Mouse (Mus musculus) G1E (cell line): ENCODE measurements around the gene Ptprg. TPM values are rescaled to one million over a fixed set of nuclear protein-coding genes. Genes with fewer than 3 reads are reported as not detected.

Experiments used
- ATAC-seq: 2 replicates; pipeline ENCODE4 v1.8.0; 2016; ENCODE audit warnings: mild to moderate bottlenecking; ENCODE audit not compliant: insufficient number of reproducible peaks, poor library complexity, low FRiP score, severe bottlenecking; ENCODE audit errors: extremely low read depth
- DNase-seq: peaks from one replicate; pipeline ENCODE4 v3.0.0; 2012; ENCODE audit warnings: low spot score
- H3K27me3 ChIP-seq: 2 replicates; pipeline ENCODE4 v1.6.1; 2012; ENCODE audit warnings: mild to moderate bottlenecking, low read length, inconsistent platforms; ENCODE audit not compliant: insufficient read depth
- H3K36me3 ChIP-seq: replicated peaks from 2 replicates; pipeline ENCODE3; 2012; ENCODE audit warnings: mild to moderate bottlenecking, inconsistent platforms
- H3K4me1 ChIP-seq: 2 replicates; pipeline ENCODE4 v1.6.1; 2012; ENCODE audit warnings: low read depth, low read length, inconsistent platforms, mixed read lengths; ENCODE audit not compliant: insufficient read depth
- H3K4me3 ChIP-seq: 2 replicates; pipeline ENCODE4 v1.5.1; 2012; ENCODE audit warnings: low read depth, mild to moderate bottlenecking, inconsistent platforms, low read length, moderate library complexity, mixed read lengths
- H3K9me3 ChIP-seq: replicated peaks from 2 replicates; pipeline ENCODE4 v1.6.1; 2012; ENCODE audit warnings: inconsistent platforms
- CTCF ChIP-seq: IDR thresholded peaks from 2 replicates; pipeline ENCODE4 v1.5.1; 2012; ENCODE audit warnings: low read depth, low read length, inconsistent platforms, mixed read lengths
- GATA1 ChIP-seq: IDR thresholded peaks from 2 replicates; pipeline ENCODE4 v1.6.1; 2012; ENCODE audit warnings: borderline replicate concordance, low read length, inconsistent platforms, mixed read lengths
- GATA2 ChIP-seq: IDR thresholded peaks from 2 replicates; pipeline ENCODE4 v1.6.1; 2012; ENCODE audit warnings: low read depth, low read length, inconsistent platforms, borderline replicate concordance
- POLR2AphosphoS5 ChIP-seq: IDR thresholded peaks from 2 replicates; pipeline ENCODE4 v1.6.1; 2012; ENCODE audit warnings: low read depth, low read length, inconsistent platforms; ENCODE audit not compliant: insufficient replicate concordance
- TAL1 ChIP-seq: conservative IDR thresholded peaks from 2 replicates; pipeline ENCODE4 v1.6.1; 2012; ENCODE audit warnings: low read depth, low read length, inconsistent platforms, mixed read lengths
- polyA plus RNA-seq: library from polyadenylated mRNA; stranded (reverse); fragments of >175 nt; gene quantifications from 2 replicates; pipeline ENCODE4 v1.2.3, GENCODE M21; 2012
- total RNA-seq, 2 experiments: library from RNA; stranded (forward) in 1 of 2; stranded (reverse) in 1 of 2; fragments of 200-1000 nt in 1 of 2; fragments of >200 nt in 1 of 2; fragmentation: Nextera tagmentation in 1 of 2; gene quantifications; 2 replicates each; pipeline ENCODE4 v1.2.3; 2014 to 2017

The Ptprg gene
- total and polyA plus RNA-seq, 3 experiments, result 0.05 TPM; not detected in 2

GRCm38 (mm10) chr14:11998464-11998863, 445.1 kb downstream of the Ptprg start:
- ATAC-seq, result no peak
- H3K4me1 ChIP-seq, result no peaks in the 10 kb centered on the region

GRCm38 (mm10) chr14:12004061-12004460, 450.7 kb downstream of the Ptprg start:
- TF ChIP-seq GATA1 (no peak), TAL1 (no peak), CTCF (no peak), POLR2AphosphoS5 (no peak), GATA2 (no peak)
- Histone ChIP-seq H3K36me3 (no peaks in the 10 kb centered on the region), H3K4me1 (no peaks in the 10 kb centered on the region), H3K4me3 (no peak overlapping the region), H3K27me3 (no peaks in the 10 kb centered on the region), H3K9me3 (no peaks in the 10 kb centered on the region)
- ATAC-seq (no peak), DNase-seq (no peak)

More at GRCm38 (mm10) chr14:11998464-11998863, 445.1 kb downstream of the Ptprg start:
- TF ChIP-seq CTCF, result no peak
- TF ChIP-seq TAL1, result no peak
- no peak for TF ChIP-seq GATA2
- TF ChIP-seq POLR2AphosphoS5, result no peak
- TF ChIP-seq GATA1, result no peak
- no peak for DNase-seq
- Histone ChIP-seq H3K9me3 (no peaks in the 10 kb centered on the region), H3K4me3 (no peak overlapping the region), H3K27me3 (no peaks in the 10 kb centered on the region), H3K36me3 (no peaks in the 10 kb centered on the region)

GRCm38 (mm10) chr14:12011766-12012165, 458.4 kb downstream of the Ptprg start:
- H3K9me3 ChIP-seq, result peaks cover 6% of the 10 kb centered on the region
- H3K4me1 ChIP-seq, result no peaks in the 10 kb centered on the region
- no peak for ATAC-seq
- DNase-seq, result no peak
- no peak overlapping the region for H3K4me3 ChIP-seq
- H3K27me3 ChIP-seq, result no peaks in the 10 kb centered on the region
- TF ChIP-seq CTCF (no peak), GATA1 (no peak), POLR2AphosphoS5 (no peak), GATA2 (no peak), TAL1 (no peak)
- no peaks in the 10 kb centered on the region for H3K36me3 ChIP-seq

GRCm38 (mm10) chr14:12025812-12026728, 472.7 kb downstream of the Ptprg start:
- Histone ChIP-seq H3K4me3 (no peak overlapping the region), H3K4me1 (no peaks in the 10 kb centered on the region), H3K36me3 (no peaks in the 10 kb centered on the region), H3K9me3 (peaks cover 24% of the 10 kb centered on the region), H3K27me3 (no peaks in the 10 kb centered on the region)
- TF ChIP-seq POLR2AphosphoS5, result no peak
- TF ChIP-seq CTCF, result no peak
- TF ChIP-seq TAL1, result no peak
- TF ChIP-seq GATA2, result no peak
- no peak for TF ChIP-seq GATA1
- ATAC-seq (no peak), DNase-seq (no peak)

GRCm38 (mm10) chr14:12027247-12027646, 473.9 kb downstream of the Ptprg start:
- TF ChIP-seq GATA2, result no peak
- TF ChIP-seq CTCF, result no peak
- no peak for TF ChIP-seq POLR2AphosphoS5
- TF ChIP-seq GATA1, result no peak
- TF ChIP-seq TAL1, result no peak
- Histone ChIP-seq H3K9me3 (peaks cover 22% of the 10 kb centered on the region), H3K27me3 (no peaks in the 10 kb centered on the region), H3K4me1 (no peaks in the 10 kb centered on the region), H3K4me3 (no peak overlapping the region), H3K36me3 (no peaks in the 10 kb centered on the region)
- DNase-seq, result no peak
- no peak for ATAC-seq

- Histone ChIP-seq H3K4me1 (no peaks in the 10 kb centered on the region), H3K9me3 (peaks cover 12% of the 10 kb centered on the region), H3K36me3 (no peaks in the 10 kb centered on the region), H3K27me3 (no peaks in the 10 kb centered on the region), H3K4me3 (no peak overlapping the region)
- ATAC-seq (no peak), DNase-seq (no peak)
- TF ChIP-seq TAL1 (no peak), GATA2 (no peak), GATA1 (no peak), POLR2AphosphoS5 (no peak), CTCF (no peak)
Measured at GRCm38 (mm10) chr14:12029926-12030325, 476.6 kb downstream of the Ptprg start.
